Mouse (Mus musculus): Measurements from ENCODE around the gene Nt5c2. TPM values are rescaled to one million over a fixed set of nuclear protein-coding genes. Genes with fewer than 3 reads are reported as not detected.

Nt5c2 gene
- polyA plus RNA-seq, 1 experiment from 2014 or later: 85.4 TPM

DNA sequence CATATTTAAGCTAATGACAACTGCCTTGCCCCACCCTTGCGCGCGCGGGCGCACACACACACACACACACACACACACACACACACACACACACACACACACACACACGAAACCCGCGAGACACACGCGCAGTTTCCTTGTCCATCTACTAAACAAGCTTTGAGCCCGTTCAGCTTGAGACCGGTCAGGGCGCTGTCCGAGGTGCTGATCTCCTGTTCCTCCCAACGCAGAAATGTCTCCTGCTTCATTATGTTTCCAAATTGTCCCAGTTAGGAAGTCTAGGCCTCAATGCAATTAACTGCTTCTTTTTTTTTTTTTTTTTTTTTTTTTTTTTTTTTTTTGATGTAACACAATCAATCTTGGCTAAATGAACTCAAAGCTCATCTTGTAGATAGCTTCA, 1.5 kb upstream of the Nt5c2 start:
- peaks cover 23% of the 10 kb centered on the region for H3K4me1 ChIP-seq (replicated peaks)
- H3K9ac ChIP-seq (replicated peaks): no peak overlapping the region
- no peaks in the 10 kb centered on the region for H3K36me3 ChIP-seq
- no peaks in the 10 kb centered on the region for H3K9me3 ChIP-seq
- H3K4me2 ChIP-seq: no peak overlapping the region
- H3K27ac ChIP-seq: no peak overlapping the region
- H3K27me3 ChIP-seq: peaks cover 72% of the 10 kb centered on the region
- no peak overlapping the region for H3K4me3 ChIP-seq (replicated peaks)
- 1% methylated on average over 15 of the region's 15 CpGs for WGBS
- ATAC-seq (ENCODE audit: insufficient number of reproducible peaks, insufficient read depth, low FRiP score, low TSS enrichment, low read depth): no peak

DNA sequence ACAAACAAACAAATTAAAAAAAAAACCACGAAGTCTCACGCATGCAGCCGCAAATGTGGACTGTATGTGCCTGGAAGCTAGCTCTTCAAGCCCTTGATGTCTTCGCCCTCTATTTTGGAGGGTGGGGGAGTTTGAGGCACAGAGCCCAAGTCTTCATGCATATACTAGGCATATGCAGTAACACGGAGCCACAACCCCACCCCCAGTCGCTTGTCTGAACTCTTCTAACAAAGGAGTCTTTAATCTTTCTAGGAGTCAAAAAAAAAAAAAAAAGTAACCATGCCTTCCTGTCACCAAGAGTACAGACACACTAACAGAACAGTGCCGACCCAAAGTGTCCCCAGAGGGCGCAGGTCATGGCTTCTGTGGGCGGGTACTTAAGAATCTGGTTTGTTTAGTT, 1.0 kb upstream of the Nt5c2 start:
- Histone ChIP-seq H3K4me2 (peak overlapping the region; percentile 85; the same call in 1 of the 2 replicates), H3K27ac (no peak overlapping the region), H3K4me1 (replicated peaks) (peaks cover 23% of the 10 kb centered on the region), H3K36me3 (no peaks in the 10 kb centered on the region), H3K27me3 (peaks cover 77% of the 10 kb centered on the region), H3K4me3 (replicated peaks) (no peak overlapping the region), H3K9ac (replicated peaks) (no peak overlapping the region), H3K9me3 (no peaks in the 10 kb centered on the region)
- no peak for ATAC-seq (ENCODE audit: insufficient number of reproducible peaks, insufficient read depth, low FRiP score, low TSS enrichment, low read depth)
- WGBS: 2% methylated on average over 9 of the region's 9 CpGs

DNA sequence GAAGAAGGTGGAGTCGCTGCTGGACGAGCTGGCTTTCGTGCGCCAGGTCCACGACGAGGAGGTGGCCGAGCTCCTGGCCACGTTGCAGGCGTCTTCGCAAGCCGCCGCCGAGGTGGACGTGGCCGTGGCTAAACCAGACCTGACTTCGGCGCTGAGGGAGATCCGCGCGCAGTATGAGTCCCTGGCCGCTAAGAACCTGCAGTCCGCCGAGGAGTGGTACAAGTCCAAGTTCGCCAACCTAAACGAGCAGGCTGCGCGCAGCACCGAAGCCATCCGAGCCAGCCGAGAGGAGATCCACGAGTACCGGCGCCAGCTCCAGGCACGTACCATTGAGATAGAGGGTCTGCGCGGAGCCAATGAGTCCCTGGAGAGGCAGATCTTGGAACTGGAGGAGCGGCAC, 443 bp upstream of the Nt5c2 start:
- no peaks in the 10 kb centered on the region for H3K9me3 ChIP-seq
- no peak overlapping the region for H3K27ac ChIP-seq
- WGBS: under 1% methylated on average over 37 of the region's 37 CpGs
- H3K4me3 ChIP-seq (replicated peaks): peak overlapping the region; percentile 49
- H3K27me3 ChIP-seq: peaks cover 80% of the 10 kb centered on the region
- peaks cover 23% of the 10 kb centered on the region for H3K4me1 ChIP-seq (replicated peaks)
- peak overlapping the region; percentile 85 for H3K4me2 ChIP-seq
- ATAC-seq (ENCODE audit: insufficient number of reproducible peaks, insufficient read depth, low FRiP score, low TSS enrichment, low read depth): no peak
- no peaks in the 10 kb centered on the region for H3K36me3 ChIP-seq
- H3K9ac ChIP-seq (replicated peaks): no peak overlapping the region

- 2% methylated on average over 11 of the region's 11 CpGs for WGBS
- no peaks in the 10 kb centered on the region for H3K9me3 ChIP-seq
- H3K4me3 ChIP-seq (replicated peaks): peak overlapping the region; percentile 49
- no peak overlapping the region for H3K27ac ChIP-seq
- H3K9ac ChIP-seq (replicated peaks): no peak overlapping the region
- H3K27me3 ChIP-seq: peaks cover 82% of the 10 kb centered on the region
- peak overlapping the region; percentile 85 for H3K4me2 ChIP-seq
- no peaks in the 10 kb centered on the region for H3K36me3 ChIP-seq
- no peak for ATAC-seq (ENCODE audit: insufficient number of reproducible peaks, insufficient read depth, low FRiP score, low TSS enrichment, low read depth)
- peaks cover 18% of the 10 kb centered on the region for H3K4me1 ChIP-seq (replicated peaks)
Observed at GRCm38 (mm10) chr19:47014159-47014446, 850 bp downstream of the Nt5c2 start.

DNA sequence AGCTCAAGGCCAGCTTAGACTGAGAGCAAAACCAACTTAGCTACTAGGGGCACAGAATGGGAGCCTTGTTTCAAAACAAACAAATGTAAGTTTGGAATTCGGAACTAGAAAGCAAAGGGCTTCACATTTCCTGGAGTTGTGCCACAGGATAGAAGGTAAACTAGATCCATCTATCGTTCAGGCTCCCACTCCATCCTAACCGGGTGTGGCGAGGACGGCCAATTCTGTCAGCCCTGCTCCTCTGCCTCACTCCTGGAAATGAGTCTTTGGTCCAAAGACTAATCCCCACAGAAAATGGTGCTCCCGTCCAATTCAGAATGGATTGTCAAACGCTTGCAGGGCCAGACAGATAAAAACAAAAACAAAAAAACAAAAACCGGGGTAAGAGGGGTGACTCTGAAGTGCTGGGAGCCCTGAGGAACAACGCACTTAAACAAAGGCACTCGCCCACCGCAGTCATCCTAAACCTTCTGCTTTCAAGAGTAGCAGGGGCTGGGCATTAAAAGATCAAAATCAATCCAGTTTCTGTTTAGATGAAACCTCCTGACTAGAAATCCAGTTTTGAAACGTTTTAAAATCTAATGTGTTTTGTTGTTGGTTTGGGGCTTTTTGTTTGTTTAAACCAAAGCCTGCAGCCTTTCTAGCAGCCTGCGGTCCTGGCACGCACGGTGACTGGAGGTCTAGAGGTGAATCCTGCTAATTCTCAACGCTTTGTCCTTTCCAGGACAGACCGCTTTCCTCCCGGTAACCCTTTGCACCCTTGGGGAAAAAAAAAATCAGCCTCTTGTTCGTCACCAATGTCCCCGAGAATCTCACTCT, 1.4 kb downstream of the Nt5c2 start:
- Histone ChIP-seq H3K27ac (no peak overlapping the region), H3K27me3 (peaks cover 79% of the 10 kb centered on the region), H3K9ac (replicated peaks) (no peak overlapping the region), H3K4me2 (no peak overlapping the region), H3K36me3 (no peaks in the 10 kb centered on the region), H3K4me1 (replicated peaks) (peaks cover 17% of the 10 kb centered on the region), H3K9me3 (no peaks in the 10 kb centered on the region), H3K4me3 (replicated peaks) (peak overlapping the region; percentile 49)
- ATAC-seq (ENCODE audit: insufficient number of reproducible peaks, insufficient read depth, low FRiP score, low TSS enrichment, low read depth): no peak
- 14% methylated on average over 20 of the region's 20 CpGs for WGBS

DNA sequence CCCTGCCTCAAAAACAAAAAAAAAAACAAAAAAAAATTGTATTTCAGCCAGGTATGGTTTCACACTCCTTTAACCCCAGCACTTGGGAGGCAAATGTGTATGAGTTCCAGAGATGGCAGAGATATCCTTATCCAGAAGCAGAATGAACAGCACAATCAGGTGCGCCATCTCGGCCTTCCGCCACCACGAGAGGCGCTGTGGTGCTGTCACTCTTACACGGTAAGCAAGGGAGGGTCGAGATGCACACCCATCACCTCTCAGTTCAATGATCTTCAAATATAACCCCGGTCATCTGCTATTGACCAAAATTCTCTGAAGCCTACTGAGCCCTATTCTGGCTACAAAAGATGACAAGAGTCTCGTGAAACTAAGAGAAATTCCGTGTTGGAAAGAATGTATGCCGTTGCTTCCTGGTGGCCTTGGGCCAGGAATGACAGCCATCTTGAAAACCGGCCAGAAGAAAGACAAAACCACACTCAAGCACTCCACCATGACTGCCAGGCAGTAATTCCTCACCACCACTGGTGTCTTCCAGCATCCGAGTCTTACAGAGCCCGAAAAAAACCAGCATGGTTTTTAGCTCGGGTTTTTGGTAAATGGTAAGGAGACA, 2.3 kb downstream of the Nt5c2 start:
- no peaks in the 10 kb centered on the region for H3K9me3 ChIP-seq
- H3K27ac ChIP-seq: no peak overlapping the region
- WGBS: 88% methylated on average over 15 of the region's 15 CpGs
- H3K36me3 ChIP-seq: no peaks in the 10 kb centered on the region
- no peak for ATAC-seq (ENCODE audit: insufficient number of reproducible peaks, insufficient read depth, low FRiP score, low TSS enrichment, low read depth)
- H3K9ac ChIP-seq (replicated peaks): no peak overlapping the region
- peaks cover 17% of the 10 kb centered on the region for H3K4me1 ChIP-seq (replicated peaks)
- H3K4me2 ChIP-seq: no peak overlapping the region
- no peak overlapping the region for H3K4me3 ChIP-seq (replicated peaks)
- H3K27me3 ChIP-seq: peaks cover 75% of the 10 kb centered on the region

- H3K4me2 ChIP-seq: no peak overlapping the region
- H3K36me3 ChIP-seq: no peaks in the 10 kb centered on the region
- H3K9ac ChIP-seq (replicated peaks): no peak overlapping the region
- ATAC-seq (ENCODE audit: insufficient number of reproducible peaks, insufficient read depth, low FRiP score, low TSS enrichment, low read depth): no peak
- 90% methylated on average over 5 of the region's 5 CpGs for WGBS
- no peak overlapping the region for H3K4me3 ChIP-seq (replicated peaks)
- H3K4me1 ChIP-seq (replicated peaks): peaks cover 8% of the 10 kb centered on the region
- no peak overlapping the region for H3K27ac ChIP-seq
- peaks cover 54% of the 10 kb centered on the region for H3K27me3 ChIP-seq
- no peaks in the 10 kb centered on the region for H3K9me3 ChIP-seq
Observed at GRCm38 (mm10) chr19:47009943-47010342, 5.0 kb downstream of the Nt5c2 start.

DNA sequence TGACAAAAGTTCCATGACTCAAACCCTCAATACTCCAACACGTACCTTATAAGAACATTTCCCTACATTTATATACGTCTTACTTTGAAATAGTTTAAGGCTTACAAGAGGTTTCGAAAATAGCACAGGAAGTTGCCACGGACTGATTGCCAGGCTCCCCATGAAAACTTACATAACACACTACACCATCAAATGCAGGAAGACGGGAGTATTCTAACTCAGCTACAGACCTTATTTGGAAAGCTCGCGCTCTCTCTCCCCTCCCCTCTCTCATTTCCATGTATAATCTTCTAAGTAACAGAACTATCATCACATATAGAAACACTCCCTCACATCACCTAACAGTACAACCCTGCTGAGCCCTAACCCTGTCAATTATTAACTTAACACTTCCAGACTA, 5.5 kb downstream of the Nt5c2 start:
- peaks cover 49% of the 10 kb centered on the region for H3K27me3 ChIP-seq
- no peak for ATAC-seq (ENCODE audit: insufficient number of reproducible peaks, insufficient read depth, low FRiP score, low TSS enrichment, low read depth)
- 86% methylated on average over 7 of the region's 7 CpGs for WGBS

GRCm38 (mm10) chr19:47006321-47006720, 8.6 kb downstream of the Nt5c2 start:
- H3K9ac ChIP-seq (replicated peaks): no peak overlapping the region
- no peaks in the 10 kb centered on the region for H3K4me1 ChIP-seq (replicated peaks)
- no peak overlapping the region for H3K4me2 ChIP-seq
- no peak overlapping the region for H3K27ac ChIP-seq
- peaks cover 18% of the 10 kb centered on the region for H3K27me3 ChIP-seq
- H3K36me3 ChIP-seq: no peaks in the 10 kb centered on the region
- no peak overlapping the region for H3K4me3 ChIP-seq (replicated peaks)
- H3K9me3 ChIP-seq: no peaks in the 10 kb centered on the region
- no peak for ATAC-seq (ENCODE audit: insufficient number of reproducible peaks, insufficient read depth, low FRiP score, low TSS enrichment, low read depth)
- WGBS: 0% methylated on average over 4 of the region's 4 CpGs

More for the DNA sequence above, 5.5 kb downstream of the Nt5c2 start:
- peaks cover 3% of the 10 kb centered on the region for H3K4me1 ChIP-seq (replicated peaks)
- no peaks in the 10 kb centered on the region for H3K36me3 ChIP-seq
- H3K27ac ChIP-seq: no peak overlapping the region
- H3K4me2 ChIP-seq: no peak overlapping the region
- H3K9me3 ChIP-seq: no peaks in the 10 kb centered on the region
- no peak overlapping the region for H3K4me3 ChIP-seq (replicated peaks)
- no peak overlapping the region for H3K9ac ChIP-seq (replicated peaks)

GRCm38 (mm10) chr19:47005873-47006272, 9.1 kb downstream of the Nt5c2 start:
- Histone ChIP-seq H3K36me3 (no peaks in the 10 kb centered on the region), H3K9me3 (no peaks in the 10 kb centered on the region), H3K4me3 (replicated peaks) (no peak overlapping the region), H3K9ac (replicated peaks) (no peak overlapping the region), H3K4me1 (replicated peaks) (no peaks in the 10 kb centered on the region), H3K27ac (no peak overlapping the region), H3K27me3 (peaks cover 13% of the 10 kb centered on the region; the same call in 1 of the 2 replicates), H3K4me2 (no peak overlapping the region)
- no peak for ATAC-seq (ENCODE audit: insufficient number of reproducible peaks, insufficient read depth, low FRiP score, low TSS enrichment, low read depth)
- WGBS: 56% methylated on average over 5 of the region's 5 CpGs

DNA sequence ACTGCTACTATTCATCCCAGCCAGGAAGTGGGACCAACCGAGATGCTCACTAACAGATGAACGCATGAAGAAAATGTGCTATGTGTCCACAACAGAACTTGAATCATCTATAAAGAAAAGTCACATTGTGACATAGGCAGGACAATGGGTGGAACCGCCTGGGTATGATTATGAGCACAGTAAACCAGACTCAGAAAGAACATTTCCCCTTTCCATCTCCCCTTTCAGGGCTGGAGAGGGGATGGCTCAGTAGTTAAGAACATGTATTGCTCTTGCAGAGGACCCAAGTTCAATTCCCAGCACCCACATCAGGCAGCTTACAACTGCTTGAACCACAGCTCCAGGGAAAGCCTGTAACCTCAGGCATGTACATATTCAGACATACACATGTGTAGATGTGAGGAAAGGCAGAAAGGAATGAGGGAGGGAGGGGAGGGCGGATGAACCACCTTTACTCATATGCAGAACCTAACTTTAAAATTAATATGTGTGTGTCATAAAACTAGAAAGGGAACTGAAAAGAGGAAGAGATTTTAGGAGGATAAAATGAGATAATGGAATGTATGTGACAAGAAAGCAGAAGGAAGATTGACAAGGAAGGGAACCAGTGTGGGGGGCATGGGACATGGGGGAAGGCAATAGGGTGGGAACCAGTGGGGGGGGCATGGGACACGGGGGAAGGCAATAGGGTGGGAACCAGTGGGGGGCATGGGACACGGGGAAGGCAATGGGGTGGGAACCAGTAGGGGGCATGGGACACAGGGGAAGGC, 11.0 kb downstream of the Nt5c2 start:
- Histone ChIP-seq H3K4me3 (replicated peaks) (no peak overlapping the region), H3K27me3 (peaks cover 5% of the 10 kb centered on the region; the same call in 1 of the 2 replicates), H3K27ac (no peak overlapping the region), H3K9ac (replicated peaks) (no peak overlapping the region), H3K9me3 (no peaks in the 10 kb centered on the region), H3K4me2 (no peak overlapping the region), H3K4me1 (replicated peaks) (no peaks in the 10 kb centered on the region), H3K36me3 (no peaks in the 10 kb centered on the region)
- WGBS: 79% methylated on average over 6 of the region's 6 CpGs
- no peak for ATAC-seq (ENCODE audit: insufficient number of reproducible peaks, insufficient read depth, low FRiP score, low TSS enrichment, low read depth)
